Mouse (Mus musculus): ENCODE data around the gene Slc43a3.

DNA sequence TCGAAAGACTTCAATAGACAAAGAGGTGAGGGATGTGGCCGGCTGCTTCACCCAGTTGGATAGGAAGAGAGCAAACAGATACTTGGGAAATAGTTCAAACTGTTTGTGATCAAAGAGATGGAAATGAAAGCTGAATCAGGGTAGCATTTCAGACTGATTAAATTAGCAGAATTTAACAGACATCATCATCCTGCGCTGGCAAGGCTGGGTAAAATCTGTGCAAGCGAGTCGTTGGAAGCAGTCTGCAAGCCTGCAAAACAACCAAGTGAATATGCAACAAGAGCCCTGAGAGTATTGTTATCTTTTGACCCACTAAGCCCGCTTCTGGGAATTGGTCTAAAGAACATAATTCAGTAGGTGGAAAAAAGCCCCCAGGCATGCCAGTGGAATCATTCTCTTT, 43.0 kb upstream of the Slc43a3 start:
- no peak for TF ChIP-seq POLR2A (IDR thresholded peaks at IDR 0.05; ENCODE audit: borderline replicate concordance, insufficient read depth, low read length)
- TF ChIP-seq CTCF (IDR thresholded peaks at IDR 0.05; ENCODE audit: borderline replicate concordance, insufficient read depth, low read depth, low read length): no peak

Measured in cerebellum, adult 2 months (tissue).